Mouse (Mus musculus): Measurements from ENCODE around the gene Vmn1r17.

DNA sequence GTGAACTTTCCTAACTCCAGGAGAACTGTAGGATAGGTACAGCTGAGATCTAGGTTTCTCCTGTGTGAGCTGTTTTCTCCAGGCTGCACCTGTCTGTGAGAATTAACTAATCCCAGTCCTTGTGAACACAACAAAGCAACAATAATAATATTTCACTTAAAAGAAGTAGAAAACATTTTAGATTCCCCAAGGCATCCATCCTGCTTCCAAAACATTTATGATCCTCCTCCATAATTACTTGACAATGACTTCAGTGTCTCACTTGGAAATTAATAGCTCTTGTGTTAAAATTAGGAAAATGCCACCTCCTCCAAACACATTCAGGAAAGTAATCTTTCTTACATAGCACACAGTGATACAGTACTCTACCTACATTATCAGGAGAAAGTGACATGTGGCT, 32.2 kb upstream of the Vmn1r17 start, which contains the start of gene Vmn1r18:
- no peak for TF ChIP-seq ZNF384 (IDR thresholded peaks at IDR 0.05; ENCODE audit: low read depth, low read length)
- TF ChIP-seq CHD2 (IDR thresholded peaks at IDR 0.05; ENCODE audit: low read depth, low read length) = no peak
